Mouse (Mus musculus): Measurements from ENCODE around the gene Gm20538. TPM values are rescaled to one million over a fixed set of nuclear protein-coding genes. Genes with fewer than 3 reads are reported as not detected.

The Gm20538 gene
- 1 to 10 TPM; 1.8 to 4.0 TPM for polyA plus RNA-seq (2017; shearing (Covaris generic))

DNA sequence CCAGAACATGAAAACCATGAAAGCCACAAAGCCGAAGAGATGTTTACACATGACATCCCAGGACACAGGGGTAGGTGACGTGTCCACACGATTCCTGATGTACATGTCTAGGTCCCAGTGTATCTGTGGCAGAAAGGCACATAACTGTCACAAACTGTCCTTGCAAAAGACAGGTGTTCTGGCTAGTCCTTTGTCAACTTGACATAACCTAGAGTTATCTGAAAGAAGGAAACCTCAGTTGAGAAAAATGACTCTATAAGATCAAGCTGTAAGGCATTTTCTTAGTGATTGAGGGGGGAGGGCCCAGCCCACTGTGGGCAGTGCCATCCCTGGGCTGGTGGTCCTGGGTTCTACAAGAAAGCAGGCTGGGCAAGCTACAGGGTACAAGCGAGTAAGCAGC lies at the start of gene Gm20538:
Gene Gm20538 (minus strand): TSS at position 101 of the 400 bp plus-strand sequence.

DNA sequence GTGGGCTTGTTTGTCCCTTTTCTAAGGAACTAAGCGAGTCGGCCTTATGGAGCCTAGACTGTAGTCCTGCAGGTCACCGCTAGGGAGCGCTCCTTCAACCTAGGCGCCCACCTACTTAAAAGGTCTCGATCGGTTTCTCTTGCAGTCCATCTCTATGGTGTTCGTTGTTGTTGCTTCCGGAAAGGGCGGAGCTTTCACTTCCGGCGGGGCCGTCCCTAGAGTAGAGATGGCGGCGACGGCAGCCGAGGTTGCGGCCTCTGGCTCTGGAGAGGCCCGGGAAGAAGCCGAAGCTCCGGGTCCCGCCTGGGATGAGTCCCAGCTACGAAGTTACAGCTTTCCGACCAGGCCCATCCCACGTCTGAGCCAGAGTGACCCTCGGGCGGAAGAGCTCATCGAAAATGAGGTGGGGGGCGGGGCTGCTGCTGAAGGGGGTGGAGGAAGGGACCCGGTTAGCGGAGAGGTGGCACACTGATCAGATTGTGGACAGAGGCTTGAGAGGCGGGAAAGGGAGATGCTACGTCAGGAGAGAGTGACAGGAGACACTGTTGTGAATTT lies 10.1 kb upstream of the Gm20538 start, which contains the start of gene Hif1an:
Gene Hif1an (plus strand): TSS at position 199 of the 555 bp plus-strand sequence.

DNA sequence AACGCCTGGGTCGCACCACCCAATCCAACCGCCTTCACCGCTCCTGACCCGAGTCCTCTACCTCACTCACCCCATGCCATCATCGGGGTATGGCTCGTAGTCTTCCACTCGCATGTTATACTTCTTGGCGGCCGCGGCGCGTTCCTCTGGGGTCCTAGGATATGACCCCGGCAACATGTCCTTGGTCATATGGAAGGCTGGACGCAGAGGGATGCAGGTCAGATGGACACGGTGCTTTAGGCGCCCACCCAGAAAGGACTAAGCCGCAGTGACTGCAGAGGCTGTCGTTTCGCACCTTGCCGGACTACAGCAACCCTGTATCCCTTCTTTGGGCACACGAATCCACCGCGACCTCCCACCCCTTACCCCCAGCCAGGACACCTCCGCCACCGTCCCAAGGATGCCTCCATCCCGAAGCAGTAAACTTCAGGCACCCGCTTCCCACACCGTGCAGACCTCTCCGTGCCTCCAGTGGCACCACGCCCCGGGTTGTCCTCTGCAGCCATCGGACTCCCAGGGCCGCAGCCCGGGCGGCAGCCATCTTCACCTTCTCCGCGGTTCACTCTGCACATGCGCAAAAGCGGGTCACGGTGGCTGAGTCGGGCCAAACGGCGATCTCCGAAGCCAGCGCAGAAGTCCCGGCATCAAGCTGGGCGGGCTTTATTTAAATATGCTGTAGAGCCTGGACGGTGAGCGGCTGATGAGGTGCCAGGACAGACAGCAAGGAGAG lies 2.4 kb upstream of the Gm20538 start, which contains the start of gene Ndufb8:
Gene Ndufb8 (minus strand): TSS at position 580 of the 730 bp plus-strand sequence.

DNA sequence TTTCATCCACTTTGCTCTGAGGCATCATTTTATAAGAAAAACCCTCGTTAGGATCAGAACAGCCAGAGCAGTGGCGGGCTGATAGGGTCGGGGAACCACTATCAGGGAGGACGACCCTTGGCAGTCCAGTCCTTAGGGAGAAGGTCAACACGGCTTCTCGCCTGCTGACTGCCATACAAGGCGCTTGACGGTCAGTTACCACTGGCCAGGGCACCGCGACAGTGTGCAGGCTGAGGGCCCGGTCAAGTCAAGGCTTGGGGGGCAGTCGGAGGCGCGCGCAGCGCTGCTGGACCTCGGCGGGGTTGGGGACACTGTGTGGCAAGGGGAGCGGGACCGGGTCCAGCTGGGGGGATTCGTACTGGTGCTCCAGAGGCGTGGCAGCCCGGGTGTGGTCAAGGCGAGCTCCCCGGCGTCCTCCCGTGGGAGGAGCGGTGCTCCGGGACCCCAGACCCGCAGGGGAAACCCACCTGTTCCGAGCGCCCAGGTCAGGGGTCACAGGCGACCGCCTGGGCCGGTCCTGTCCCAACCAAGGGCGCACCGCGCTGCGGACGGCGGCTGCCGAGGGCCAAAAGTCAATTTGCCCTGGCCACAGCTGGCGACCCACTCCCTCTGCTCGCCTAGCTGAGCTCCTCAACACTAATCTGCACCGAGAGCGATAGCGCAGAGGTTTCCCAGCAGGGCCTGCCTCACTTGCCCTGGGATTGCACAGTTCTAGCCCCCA lies 7.2 kb downstream of the Gm20538 start, which contains the start of gene Sec31b:
Gene Sec31b (minus strand): TSS at position 544 of the 721 bp plus-strand sequence.

Other genes starting within 250 kb of the Gm20538 start
- gene Scd4, start 219.7 kb downstream of the Gm20538 start, polyA plus RNA-seq (2017; shearing (Covaris generic)), result under 1 TPM in 1 of 2 experiments, not detected in 1; 0.69 TPM
- gene Scd1, start 145.0 kb downstream of the Gm20538 start, polyA plus RNA-seq (2017; shearing (Covaris generic)), result 1 to 10 TPM in 1 of 2 experiments, under 1 TPM in 1; 0.70 to 1.0 TPM
- gene Wnt8b, start 59.4 kb downstream of the Gm20538 start, polyA plus RNA-seq (2017; shearing (Covaris generic)), result under 1 TPM in 1 of 2 experiments, not detected in 1; 0.06 TPM
- 1 to 10 TPM; 2.2 to 3.1 TPM for gene Sec31b, start 7.0 kb downstream of the Gm20538 start, polyA plus RNA-seq (2017; shearing (Covaris generic))
- gene Ndufb8, start 2.6 kb upstream of the Gm20538 start, polyA plus RNA-seq (2017; shearing (Covaris generic)), result 100 to 1,000 TPM; 337 to 340 TPM
- 10 to 100 TPM; 19.0 to 21.1 TPM for gene Hif1an, start 10.0 kb upstream of the Gm20538 start, polyA plus RNA-seq (2017; shearing (Covaris generic))
- under 1 TPM in 1 of 2 experiments, not detected in 1; 0.21 TPM for gene Pax2, start 203.2 kb upstream of the Gm20538 start, polyA plus RNA-seq (2017; shearing (Covaris generic))

Data from activated CD4-positive, CD25-positive, alpha-beta regulatory T cell (primary cell).